Mouse (Mus musculus) forebrain, embryonic 15.5 days (tissue): ENCODE data around the gene Cnmd. TPM values are rescaled to one million over a fixed set of nuclear protein-coding genes. Genes with fewer than 3 reads are reported as not detected.

ENCODE experiments used
- ATAC-seq: fragments of 200-750 bp; cut with Nextera tagmentation; replicated peaks from 2 replicates; pipeline ENCODE4 v1.8.0; 2017; ENCODE audit warnings: mild to moderate bottlenecking, moderate TSS enrichment, moderate library complexity
- H3K27ac ChIP-seq: fragments of 300-500 bp; sonication (generic); replicated peaks from 2 replicates; pipeline ENCODE4 v1.5.1; 2015; ENCODE audit warnings: mild to moderate bottlenecking, inconsistent platforms
- H3K27me3 ChIP-seq: fragments of 300-500 bp; sonication (generic); 2 replicates; pipeline ENCODE4 v1.6.1; 2015; ENCODE audit warnings: inconsistent platforms
- H3K36me3 ChIP-seq: fragments of 300-500 bp; sonication (generic); 2 replicates; pipeline ENCODE4 v1.6.1; 2015; ENCODE audit warnings: mild to moderate bottlenecking, inconsistent platforms
- H3K4me1 ChIP-seq: fragments of 300-500 bp; sonication (generic); 2 replicates; pipeline ENCODE4 v1.6.1; 2015; ENCODE audit warnings: inconsistent platforms
- H3K4me2 ChIP-seq: fragments of 300-500 bp; sonication (generic); replicated peaks from 2 replicates; pipeline ENCODE4 v1.6.1; 2015; ENCODE audit warnings: mild to moderate bottlenecking, inconsistent platforms
- H3K4me3 ChIP-seq: fragments of 300-500 bp; sonication (generic); 2 replicates; pipeline ENCODE4 v1.5.1; 2015; ENCODE audit warnings: mild to moderate bottlenecking, inconsistent platforms
- H3K9ac ChIP-seq: fragments of 300-500 bp; sonication (generic); replicated peaks from 2 replicates; pipeline ENCODE4 v1.6.1; 2015; ENCODE audit warnings: mild to moderate bottlenecking, inconsistent platforms
- H3K9me3 ChIP-seq: fragments of 300-500 bp; sonication (generic); 2 replicates; pipeline ENCODE4 v1.6.1; 2016; ENCODE audit warnings: inconsistent platforms
- WGBS: fragments of 180-500 bp; shearing (Covaris S2); methylation state at CpG from one replicate; pipeline ENCODE4 v1.1.7; 2015; ENCODE audit warnings: mixed read lengths; 5-methylcytosine and 5-hydroxymethylcytosine counted together
- polyA plus RNA-seq: library from polyadenylated mRNA; unstranded; fragments of >200 nt; fragmentation: Nextera tagmentation; extraction: Ambion mirVana; gene quantifications from 2 replicates; pipeline ENCODE4 v1.2.1, GENCODE M21; 2015

Cnmd gene
- polyA plus RNA-seq, result 1.5 and 2.6 TPM in 2 replicates

GRCm38 (mm10) chr14:79662001-79662400 is at the start of gene Cnmd:
Gene Cnmd (minus strand): TSS chr14:79662170.
- peak within 1 kb of the TSS; percentile 6; the same call in 1 of the 2 replicates for H3K4me3 ChIP-seq
- H3K27ac ChIP-seq, result no peak within 1 kb of the TSS
- H3K9me3 ChIP-seq, result no peaks in the 10 kb centered on the region
- ATAC-seq, result no peak
- no peaks in the 10 kb centered on the region for H3K27me3 ChIP-seq
- peaks cover 32% of the 10 kb centered on the region for H3K4me1 ChIP-seq
- H3K36me3 ChIP-seq, result no peaks in the 10 kb centered on the region
- peak within 1 kb of the TSS; percentile 35 for H3K4me2 ChIP-seq
- 54% methylated on average over 4 of the region's 4 CpGs for WGBS
- H3K9ac ChIP-seq, result 0 out of 2 replicates have a peak within 1 kb of the TSS, but pooled peaks have one; percentile 4

- no peaks in the 10 kb centered on the region for H3K36me3 ChIP-seq
- 28% methylated on average over 4 of the region's 4 CpGs for WGBS
These were observed 49.3 kb upstream of the Cnmd start for GRCm38 (mm10) chr14:79711301-79711700.

GRCm38 (mm10) chr14:79703523-79704172 is 41.7 kb upstream of the Cnmd start:
- 81% methylated on average over 22 of the region's 22 CpGs for WGBS

More at GRCm38 (mm10) chr14:79711301-79711700, 49.3 kb upstream of the Cnmd start:
- no peak for ATAC-seq
- Histone ChIP-seq H3K27ac (no peak overlapping the region), H3K9ac (no peak overlapping the region), H3K9me3 (no peaks in the 10 kb centered on the region), H3K4me3 (no peak overlapping the region), H3K4me1 (0 out of 2 replicates have a peak, but pooled peaks cover 3% of the 10 kb centered on the region), H3K27me3 (no peaks in the 10 kb centered on the region), H3K4me2 (no peak overlapping the region)

GRCm38 (mm10) chr14:79701606-79702005 is 39.6 kb upstream of the Cnmd start:
- no peaks in the 10 kb centered on the region for H3K27me3 ChIP-seq
- H3K9me3 ChIP-seq, result no peaks in the 10 kb centered on the region
- ATAC-seq, result no peak
- 52% methylated on average over 5 of the region's 5 CpGs for WGBS
- peaks cover 12% of the 10 kb centered on the region; the same call in 1 of the 2 replicates for H3K4me1 ChIP-seq
- no peak overlapping the region for H3K4me2 ChIP-seq
- no peak overlapping the region for H3K27ac ChIP-seq
- no peak overlapping the region for H3K9ac ChIP-seq
- H3K4me3 ChIP-seq, result no peak overlapping the region
- no peaks in the 10 kb centered on the region for H3K36me3 ChIP-seq

More at GRCm38 (mm10) chr14:79703523-79704172, 41.7 kb upstream of the Cnmd start:
- ATAC-seq, result 0 out of 2 replicates have a peak, but pooled peaks have one; percentile 30
- H3K4me2 ChIP-seq, result no peak overlapping the region
- peaks cover 12% of the 10 kb centered on the region; the same call in 1 of the 2 replicates for H3K4me1 ChIP-seq
- peak overlapping the region; percentile 29 for H3K27ac ChIP-seq
- no peaks in the 10 kb centered on the region for H3K36me3 ChIP-seq
- H3K27me3 ChIP-seq, result no peaks in the 10 kb centered on the region
- H3K4me3 ChIP-seq, result no peak overlapping the region
- H3K9ac ChIP-seq, result no peak overlapping the region
- H3K9me3 ChIP-seq, result no peaks in the 10 kb centered on the region

DNA sequence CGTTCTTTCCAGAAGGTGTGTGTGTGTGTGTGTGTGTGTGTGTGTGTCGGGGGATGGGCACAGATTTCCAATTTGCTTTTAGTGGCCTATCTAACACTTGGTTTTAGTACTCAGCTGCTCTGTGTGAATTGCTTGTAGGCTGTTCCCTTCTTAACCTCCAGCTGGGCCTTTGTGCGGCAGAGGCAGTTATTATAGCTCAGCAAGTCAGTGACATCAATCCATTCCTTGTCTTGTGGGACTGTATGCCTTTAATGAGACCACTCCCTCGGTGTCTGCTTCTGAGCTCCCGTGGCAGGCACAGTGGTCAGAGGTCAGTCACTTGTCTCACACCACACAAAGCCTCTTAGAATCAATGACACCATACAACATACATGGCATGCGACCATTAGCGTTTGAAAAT is 39.1 kb upstream of the Cnmd start:
- no peaks in the 10 kb centered on the region for H3K36me3 ChIP-seq
- peaks cover 12% of the 10 kb centered on the region; the same call in 1 of the 2 replicates for H3K4me1 ChIP-seq
- no peaks in the 10 kb centered on the region for H3K27me3 ChIP-seq
- 18% methylated on average over 7 of the region's 7 CpGs for WGBS
- no peak overlapping the region for H3K9ac ChIP-seq
- H3K9me3 ChIP-seq, result no peaks in the 10 kb centered on the region
- no peak overlapping the region for H3K4me2 ChIP-seq
- ATAC-seq, result peak; percentile 57
- H3K27ac ChIP-seq, result no peak overlapping the region
- H3K4me3 ChIP-seq, result no peak overlapping the region

- ATAC-seq, result no peak
- H3K9ac ChIP-seq, result no peak overlapping the region
- whole genome bisulfite sequencing, result 51% methylated on average over 6 of the region's 6 CpGs
- no peaks in the 10 kb centered on the region for H3K27me3 ChIP-seq
- H3K27ac ChIP-seq, result no peak overlapping the region
- H3K4me2 ChIP-seq, result no peak overlapping the region
- H3K36me3 ChIP-seq, result no peaks in the 10 kb centered on the region
- H3K4me3 ChIP-seq, result no peak overlapping the region
- no peaks in the 10 kb centered on the region for H3K9me3 ChIP-seq
- H3K4me1 ChIP-seq, result peaks cover 12% of the 10 kb centered on the region; the same call in 1 of the 2 replicates
These were observed 37.4 kb upstream of the Cnmd start for GRCm38 (mm10) chr14:79699381-79699780.

DNA sequence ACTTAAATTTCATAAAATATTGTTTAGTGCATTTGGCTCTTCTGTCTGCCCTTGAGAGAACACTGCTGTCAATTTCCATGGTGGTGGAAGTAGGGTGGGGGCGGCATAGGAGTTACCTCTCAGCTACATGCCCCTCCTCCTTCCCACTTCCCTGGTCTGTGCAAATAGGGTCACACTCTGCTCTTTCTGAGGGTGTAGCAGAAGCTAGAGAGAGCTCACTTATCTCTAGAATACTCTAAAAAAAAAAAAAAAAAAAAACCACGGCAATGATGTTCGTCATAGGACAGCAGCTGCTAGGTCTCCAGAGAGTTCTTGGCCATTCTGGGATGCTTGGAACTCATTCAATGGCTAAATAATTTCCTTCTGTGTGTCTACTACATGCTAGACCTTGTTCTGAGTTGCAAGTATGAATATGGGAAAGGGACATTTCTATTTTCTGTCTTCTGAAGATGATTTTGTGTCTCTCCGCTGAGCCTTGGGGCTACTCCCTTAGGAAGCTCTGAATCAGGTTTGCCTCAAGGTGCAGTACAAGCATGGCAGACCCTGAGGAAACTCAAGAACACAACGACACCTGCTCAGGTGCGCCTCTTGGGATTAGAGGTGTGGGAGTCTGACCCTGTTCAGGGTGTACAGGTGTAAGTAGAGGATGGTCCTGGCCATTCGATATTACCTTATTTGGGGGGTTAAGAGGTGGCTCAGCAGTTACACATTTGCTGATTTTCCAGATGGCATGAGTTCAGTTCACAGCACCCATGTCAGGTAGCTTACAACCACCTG is 28.3 kb upstream of the Cnmd start:
- H3K9ac ChIP-seq, result no peak overlapping the region
- no peaks in the 10 kb centered on the region for H3K36me3 ChIP-seq
- H3K4me3 ChIP-seq, result no peak overlapping the region
- no peak for ATAC-seq
- H3K4me1 ChIP-seq, result no peaks in the 10 kb centered on the region
- no peak overlapping the region for H3K27ac ChIP-seq
- 94% methylated on average over 7 of the region's 7 CpGs for WGBS
- no peaks in the 10 kb centered on the region for H3K9me3 ChIP-seq
- H3K27me3 ChIP-seq, result no peaks in the 10 kb centered on the region
- no peak overlapping the region for H3K4me2 ChIP-seq

- 46% methylated on average over 5 of the region's 5 CpGs for WGBS
- ATAC-seq, result peak; percentile 38; the same call in 1 of the 2 replicates
- H3K27ac ChIP-seq, result no peak overlapping the region
- H3K9ac ChIP-seq, result no peak overlapping the region
- H3K4me2 ChIP-seq, result no peak overlapping the region
- H3K36me3 ChIP-seq, result no peaks in the 10 kb centered on the region
- H3K9me3 ChIP-seq, result no peaks in the 10 kb centered on the region
- H3K27me3 ChIP-seq, result no peaks in the 10 kb centered on the region
- H3K4me3 ChIP-seq, result no peak overlapping the region
- peaks cover 3% of the 10 kb centered on the region; the same call in 1 of the 2 replicates for H3K4me1 ChIP-seq
These were observed 18.7 kb upstream of the Cnmd start for GRCm38 (mm10) chr14:79680652-79681051.

GRCm38 (mm10) chr14:79677891-79678687 is 16.1 kb upstream of the Cnmd start:
- H3K27ac ChIP-seq, result no peak overlapping the region
- 30% methylated on average over 14 of the region's 14 CpGs for WGBS
- H3K27me3 ChIP-seq, result no peaks in the 10 kb centered on the region
- no peaks in the 10 kb centered on the region for H3K36me3 ChIP-seq
- no peak overlapping the region for H3K4me2 ChIP-seq
- no peak overlapping the region for H3K4me3 ChIP-seq
- H3K4me1 ChIP-seq, result peaks cover 10% of the 10 kb centered on the region
- H3K9me3 ChIP-seq, result no peaks in the 10 kb centered on the region
- no peak overlapping the region for H3K9ac ChIP-seq
- ATAC-seq, result no peak

DNA sequence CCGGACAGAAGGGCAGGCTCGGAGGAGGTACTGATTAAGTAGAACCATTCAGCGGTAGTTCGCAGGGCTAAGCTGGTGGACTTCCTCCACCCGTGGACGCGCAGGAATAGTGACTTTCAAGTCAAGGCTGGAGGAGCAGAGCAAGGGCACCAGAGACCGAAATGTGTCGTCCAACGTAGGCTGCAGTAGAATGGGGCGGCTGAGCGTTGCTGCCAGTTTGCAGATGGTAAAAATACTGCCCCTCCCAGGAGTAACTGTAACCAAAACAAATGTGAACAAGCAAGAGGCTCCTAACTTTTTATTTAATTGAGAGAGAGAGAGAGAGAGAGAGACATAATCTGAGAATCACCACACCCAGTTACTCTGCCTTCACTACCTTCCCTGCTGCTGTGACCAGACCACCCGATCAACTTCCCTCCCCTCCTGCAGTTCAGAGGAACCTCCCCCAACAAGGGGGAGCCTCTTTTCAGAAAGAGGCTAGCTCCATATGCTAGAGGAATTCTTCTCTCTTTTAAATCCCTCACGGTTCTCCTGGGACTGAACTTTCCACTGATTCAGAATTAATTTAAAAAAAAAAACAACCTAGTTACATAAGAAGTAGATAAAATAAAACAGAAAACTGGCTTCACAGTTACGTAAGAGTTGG is 15.3 kb upstream of the Cnmd start:
- Histone ChIP-seq H3K4me2 (no peak overlapping the region), H3K4me3 (no peak overlapping the region), H3K9me3 (no peaks in the 10 kb centered on the region), H3K27ac (no peak overlapping the region), H3K9ac (no peak overlapping the region), H3K4me1 (peaks cover 13% of the 10 kb centered on the region), H3K27me3 (no peaks in the 10 kb centered on the region), H3K36me3 (no peaks in the 10 kb centered on the region)
- 48% methylated on average over 15 of the region's 15 CpGs for WGBS
- no peak for ATAC-seq
